Mouse (Mus musculus): ENCODE results near the gene Dcakd. TPM values are rescaled to one million over a fixed set of nuclear protein-coding genes. Genes with fewer than 3 reads are reported as not detected.

Gene Dcakd
- polyA plus RNA-seq, 1 experiment from 2014 or later = 276 TPM

DNA sequence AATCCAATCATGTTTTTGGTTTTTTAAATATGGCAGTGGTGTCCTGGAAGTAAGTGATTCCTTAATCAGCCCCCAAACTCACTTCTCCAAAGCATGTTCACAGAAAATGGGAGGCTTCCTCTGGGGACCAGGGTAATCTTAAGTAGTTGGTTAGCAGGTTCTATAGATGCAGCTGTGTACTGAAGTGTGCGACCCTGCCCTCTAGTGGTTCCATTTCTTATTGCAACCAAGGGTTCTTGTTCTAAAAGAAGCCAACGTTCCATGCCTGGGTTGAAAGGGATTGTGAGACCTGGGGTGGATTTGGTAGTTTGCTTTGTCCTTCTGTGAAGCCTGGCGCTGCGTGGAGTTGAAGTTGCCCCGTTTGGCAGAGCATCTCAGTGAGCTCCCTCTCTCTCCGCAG is 26.7 kb upstream of the Dcakd start:
- 45% methylated on average over 6 of the region's 6 CpGs for WGBS
- DNase-seq (ENCODE audit: low spot score) = peak; percentile 90
- no peak for ATAC-seq (replicated peaks; ENCODE audit: insufficient number of reproducible peaks, low FRiP score, low TSS enrichment, low read depth)
- H3K27ac ChIP-seq (replicated peaks; ENCODE audit: low read depth, low read length) = no peak overlapping the region
- H3K9me3 ChIP-seq (replicated peaks; ENCODE audit: control insufficient read depth, low read length) = no peaks in the 10 kb centered on the region
- H3K36me3 ChIP-seq (replicated peaks; ENCODE audit: control insufficient read depth, insufficient read depth, low read depth, low read length) = peaks cover 13% of the 10 kb centered on the region
- no peak overlapping the region for H3K4me3 ChIP-seq (ENCODE audit: low read depth, low read length)
- no peak overlapping the region for H3K4me2 ChIP-seq (ENCODE audit: low read depth, low read length)
- H3K4me1 ChIP-seq (ENCODE audit: control insufficient read depth, insufficient read depth, low read length) = no peaks in the 10 kb centered on the region
- H3K9ac ChIP-seq (replicated peaks; ENCODE audit: low read length) = no peak overlapping the region
- H3K27me3 ChIP-seq (ENCODE audit: control insufficient read depth, insufficient read depth, low read length) = no peaks in the 10 kb centered on the region

DNA sequence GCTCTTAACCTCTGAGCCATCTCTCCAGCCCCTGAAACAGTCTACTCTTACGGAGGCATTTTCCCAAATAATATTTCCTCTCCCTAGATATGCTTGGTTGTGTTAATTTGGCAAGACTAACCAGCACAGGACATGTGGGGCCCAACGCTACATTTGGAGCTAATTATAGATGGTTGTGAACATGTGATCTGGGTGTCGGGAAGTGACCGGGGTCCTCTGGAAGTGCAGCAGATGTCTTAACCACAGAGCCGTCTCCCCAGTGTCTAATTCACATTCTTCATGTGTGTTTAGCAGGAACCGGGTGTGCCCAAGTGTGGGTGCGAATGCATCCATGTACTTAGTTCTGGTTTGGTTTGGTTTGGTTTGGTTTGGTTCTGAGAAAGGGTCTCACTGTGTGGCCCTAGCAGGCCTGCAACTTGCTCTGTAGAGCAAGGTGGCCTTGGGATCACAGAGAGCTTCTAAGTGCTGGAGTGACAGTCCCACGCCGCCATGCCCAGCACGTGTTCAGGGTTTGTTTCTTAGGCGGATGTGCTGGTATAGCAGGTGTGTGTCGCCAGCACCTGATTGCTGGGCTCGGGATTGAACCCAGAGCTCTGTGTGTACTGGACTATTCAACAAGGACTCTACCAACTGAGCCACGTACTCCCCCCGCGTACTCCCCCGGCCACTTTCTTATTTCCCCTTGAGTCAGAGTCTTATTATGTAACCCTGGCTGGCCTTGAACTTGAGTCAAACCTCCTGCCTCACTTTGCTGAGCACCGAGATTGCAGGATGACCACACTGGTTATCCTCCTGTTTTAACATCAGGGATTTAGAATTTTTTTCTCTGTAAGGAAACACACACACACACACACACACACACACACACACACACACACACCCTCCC is 25.3 kb upstream of the Dcakd start:
- H3K9ac ChIP-seq (replicated peaks; ENCODE audit: low read length) = no peak overlapping the region
- no peaks in the 10 kb centered on the region for H3K27me3 ChIP-seq (ENCODE audit: control insufficient read depth, insufficient read depth, low read length)
- no peak for DNase-seq (ENCODE audit: low spot score)
- H3K4me2 ChIP-seq (ENCODE audit: low read depth, low read length) = no peak overlapping the region
- no peak overlapping the region for H3K4me3 ChIP-seq (ENCODE audit: low read depth, low read length)
- no peaks in the 10 kb centered on the region for H3K9me3 ChIP-seq (replicated peaks; ENCODE audit: control insufficient read depth, low read length)
- H3K36me3 ChIP-seq (replicated peaks; ENCODE audit: control insufficient read depth, insufficient read depth, low read depth, low read length) = peaks cover 13% of the 10 kb centered on the region
- H3K27ac ChIP-seq (replicated peaks; ENCODE audit: low read depth, low read length) = no peak overlapping the region
- H3K4me1 ChIP-seq (ENCODE audit: control insufficient read depth, insufficient read depth, low read length) = no peaks in the 10 kb centered on the region
- 89% methylated on average over 18 of the region's 18 CpGs for WGBS
- no peak for ATAC-seq (replicated peaks; ENCODE audit: insufficient number of reproducible peaks, low FRiP score, low TSS enrichment, low read depth)

DNA sequence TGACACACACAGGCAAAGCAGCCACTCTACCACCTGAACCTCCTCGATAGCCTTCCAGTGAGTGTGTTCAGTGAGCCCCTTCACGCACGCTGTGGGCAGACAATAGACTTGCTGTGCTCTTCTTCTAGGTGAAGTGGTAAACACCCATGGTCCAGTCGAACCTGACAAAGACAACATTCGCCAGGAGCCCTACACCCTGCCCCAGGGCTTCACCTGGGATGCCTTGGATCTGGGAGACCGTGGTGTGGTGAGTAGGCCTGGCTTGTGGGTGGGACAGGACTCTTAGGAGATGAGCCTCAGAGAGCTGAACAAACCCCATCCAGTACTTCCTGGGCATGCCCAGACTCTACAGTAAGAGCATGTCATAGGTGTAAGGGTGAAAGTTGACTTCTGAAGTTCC is 23.9 kb upstream of the Dcakd start:
- H3K27ac ChIP-seq (replicated peaks; ENCODE audit: low read depth, low read length) = no peak overlapping the region
- H3K4me1 ChIP-seq (ENCODE audit: control insufficient read depth, insufficient read depth, low read length) = no peaks in the 10 kb centered on the region
- H3K9ac ChIP-seq (replicated peaks; ENCODE audit: low read length) = no peak overlapping the region
- no peaks in the 10 kb centered on the region for H3K27me3 ChIP-seq (ENCODE audit: control insufficient read depth, insufficient read depth, low read length)
- no peak overlapping the region for H3K4me3 ChIP-seq (ENCODE audit: low read depth, low read length)
- no peak for DNase-seq (ENCODE audit: low spot score)
- 86% methylated on average over 6 of the region's 6 CpGs for WGBS
- H3K4me2 ChIP-seq (ENCODE audit: low read depth, low read length) = no peak overlapping the region
- H3K9me3 ChIP-seq (replicated peaks; ENCODE audit: control insufficient read depth, low read length) = no peaks in the 10 kb centered on the region
- ATAC-seq (replicated peaks; ENCODE audit: insufficient number of reproducible peaks, low FRiP score, low TSS enrichment, low read depth) = no peak
- peaks cover 10% of the 10 kb centered on the region for H3K36me3 ChIP-seq (replicated peaks; ENCODE audit: control insufficient read depth, insufficient read depth, low read depth, low read length)

DNA sequence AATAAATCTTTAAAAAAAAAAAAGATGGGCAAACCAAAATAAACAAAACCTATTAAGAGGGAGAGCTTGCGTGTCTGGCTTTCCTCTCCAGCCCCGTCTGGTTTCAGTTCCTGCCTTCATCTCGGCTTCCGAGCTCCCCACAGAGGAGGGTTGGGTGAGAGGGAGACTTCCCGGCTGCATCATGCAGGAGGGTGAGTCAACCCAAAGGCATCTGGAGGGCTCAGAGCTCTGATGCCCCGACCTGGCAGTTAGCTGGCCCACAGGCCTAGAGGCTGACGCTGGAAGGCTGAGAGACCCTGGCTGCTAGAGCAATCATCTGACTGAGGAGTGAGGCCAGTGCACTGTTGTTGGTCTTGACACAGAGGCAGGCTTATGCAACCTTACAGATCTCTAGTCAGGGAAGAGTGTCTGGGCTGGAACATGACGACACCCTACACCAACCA is 23.1 kb upstream of the Dcakd start:
- Histone ChIP-seq H3K27ac (replicated peaks; ENCODE audit: low read depth, low read length) (no peak overlapping the region), H3K4me3 (ENCODE audit: low read depth, low read length) (no peak overlapping the region), H3K36me3 (replicated peaks; ENCODE audit: control insufficient read depth, insufficient read depth, low read depth, low read length) (peaks cover 6% of the 10 kb centered on the region), H3K9ac (replicated peaks; ENCODE audit: low read length) (no peak overlapping the region), H3K4me1 (ENCODE audit: control insufficient read depth, insufficient read depth, low read length) (no peaks in the 10 kb centered on the region), H3K27me3 (ENCODE audit: control insufficient read depth, insufficient read depth, low read length) (no peaks in the 10 kb centered on the region), H3K9me3 (replicated peaks; ENCODE audit: control insufficient read depth, low read length) (no peaks in the 10 kb centered on the region), H3K4me2 (ENCODE audit: low read depth, low read length) (no peak overlapping the region)
- whole genome bisulfite sequencing = 67% methylated on average over 8 of the region's 8 CpGs
- no peak for ATAC-seq (replicated peaks; ENCODE audit: insufficient number of reproducible peaks, low FRiP score, low TSS enrichment, low read depth)
- DNase-seq (ENCODE audit: low spot score) = no peak

DNA sequence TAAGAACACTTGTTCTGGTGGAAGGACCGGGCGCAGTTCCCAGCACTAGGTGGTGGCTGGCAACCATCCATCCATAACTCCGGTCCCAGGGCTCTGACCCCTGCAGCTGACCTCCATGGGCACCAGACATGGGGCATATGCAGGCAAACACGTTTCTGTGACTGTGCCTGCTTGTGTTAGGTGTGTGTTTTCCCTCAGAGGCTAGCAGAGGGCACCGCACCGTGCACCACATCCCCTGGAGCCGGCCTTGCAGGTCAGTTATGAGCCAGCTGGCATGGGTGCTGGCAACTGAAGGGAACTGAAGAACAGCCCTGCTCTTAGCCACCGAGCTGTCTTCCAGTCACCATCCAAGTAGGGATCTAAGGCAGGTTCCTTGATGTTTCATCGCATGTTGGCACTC is 22.0 kb upstream of the Dcakd start:
- WGBS = 96% methylated on average over 9 of the region's 9 CpGs
- Histone ChIP-seq H3K4me2 (ENCODE audit: low read depth, low read length) (no peak overlapping the region), H3K9me3 (replicated peaks; ENCODE audit: control insufficient read depth, low read length) (no peaks in the 10 kb centered on the region), H3K36me3 (replicated peaks; ENCODE audit: control insufficient read depth, insufficient read depth, low read depth, low read length) (peaks cover 8% of the 10 kb centered on the region), H3K27me3 (ENCODE audit: control insufficient read depth, insufficient read depth, low read length) (no peaks in the 10 kb centered on the region), H3K27ac (replicated peaks; ENCODE audit: low read depth, low read length) (no peak overlapping the region), H3K4me1 (ENCODE audit: control insufficient read depth, insufficient read depth, low read length) (no peaks in the 10 kb centered on the region), H3K4me3 (ENCODE audit: low read depth, low read length) (no peak overlapping the region), H3K9ac (replicated peaks; ENCODE audit: low read length) (no peak overlapping the region)
- DNase-seq (ENCODE audit: low spot score) (no peak), ATAC-seq (replicated peaks; ENCODE audit: insufficient number of reproducible peaks, low FRiP score, low TSS enrichment, low read depth) (no peak)

DNA sequence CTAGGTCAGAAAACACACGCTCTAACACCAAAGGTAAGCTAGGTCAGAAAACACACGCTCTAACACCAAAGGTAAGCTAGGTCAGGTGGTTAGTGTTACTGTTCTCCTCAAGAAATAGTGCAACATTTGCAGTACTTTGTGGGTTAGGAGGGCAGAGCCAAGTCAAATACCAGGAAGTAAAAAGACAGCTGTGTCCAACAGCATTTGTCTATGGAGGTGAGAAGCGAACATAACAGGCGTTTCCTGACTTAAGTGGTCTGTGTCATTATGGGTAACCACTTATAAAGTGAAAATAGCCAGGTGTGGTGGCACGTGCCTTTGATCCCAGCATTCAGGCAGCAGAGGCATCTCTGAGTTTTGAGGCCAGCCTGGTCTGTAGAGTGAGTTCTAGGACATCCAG is 21.5 kb upstream of the Dcakd start:
- H3K4me2 ChIP-seq (ENCODE audit: low read depth, low read length) = no peak overlapping the region
- ATAC-seq (replicated peaks; ENCODE audit: insufficient number of reproducible peaks, low FRiP score, low TSS enrichment, low read depth) = no peak
- no peak for DNase-seq (ENCODE audit: low spot score)
- peaks cover 11% of the 10 kb centered on the region for H3K36me3 ChIP-seq (replicated peaks; ENCODE audit: control insufficient read depth, insufficient read depth, low read depth, low read length)
- 92% methylated on average over 5 of the region's 5 CpGs for WGBS
- H3K27me3 ChIP-seq (ENCODE audit: control insufficient read depth, insufficient read depth, low read length) = no peaks in the 10 kb centered on the region
- no peak overlapping the region for H3K4me3 ChIP-seq (ENCODE audit: low read depth, low read length)
- H3K27ac ChIP-seq (replicated peaks; ENCODE audit: low read depth, low read length) = no peak overlapping the region
- no peaks in the 10 kb centered on the region for H3K9me3 ChIP-seq (replicated peaks; ENCODE audit: control insufficient read depth, low read length)
- no peaks in the 10 kb centered on the region for H3K4me1 ChIP-seq (ENCODE audit: control insufficient read depth, insufficient read depth, low read length)
- no peak overlapping the region for H3K9ac ChIP-seq (replicated peaks; ENCODE audit: low read length)

DNA sequence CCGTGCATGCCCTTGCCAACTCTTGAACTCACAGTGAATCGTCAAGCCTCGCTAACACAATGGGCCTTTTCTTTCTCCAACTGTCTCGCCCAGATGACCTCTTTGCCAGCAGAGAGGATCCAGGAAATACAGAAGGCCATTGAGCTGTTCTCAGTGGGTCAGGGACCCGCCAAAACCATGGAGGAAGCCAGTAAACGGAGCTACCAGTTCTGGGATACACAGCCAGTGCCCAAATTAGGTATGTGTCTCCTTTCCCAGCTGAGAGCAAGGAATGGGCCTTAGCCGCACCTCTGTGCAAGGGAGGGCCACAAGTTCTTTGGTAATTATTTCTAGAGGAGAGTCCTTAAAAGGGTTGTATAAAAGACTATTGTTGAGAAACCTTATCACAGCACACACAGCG is 18.2 kb upstream of the Dcakd start:
- H3K36me3 ChIP-seq (replicated peaks; ENCODE audit: control insufficient read depth, insufficient read depth, low read depth, low read length) = peaks cover 16% of the 10 kb centered on the region
- no peak overlapping the region for H3K9ac ChIP-seq (replicated peaks; ENCODE audit: low read length)

DNA sequence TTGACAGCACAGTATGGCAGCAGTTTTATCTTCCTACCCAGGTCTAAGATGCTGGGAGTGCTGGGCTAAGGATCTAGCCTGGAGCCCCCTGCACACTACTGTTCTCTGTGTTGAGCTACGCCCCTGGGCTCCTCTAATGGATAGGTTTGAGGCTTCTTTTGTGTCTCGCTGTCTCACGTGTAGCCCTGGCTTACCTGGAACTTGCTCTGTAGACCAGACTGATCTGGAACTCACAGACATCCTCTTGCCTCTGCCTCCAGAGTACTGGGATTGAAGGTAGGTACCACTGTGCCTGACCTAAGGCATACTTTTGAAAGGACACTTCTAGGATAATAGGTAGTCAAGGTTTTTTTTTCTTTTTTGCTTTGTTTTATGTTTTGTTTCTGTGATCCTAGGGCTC is 15.8 kb upstream of the Dcakd start:
- ATAC-seq (replicated peaks; ENCODE audit: insufficient number of reproducible peaks, low FRiP score, low TSS enrichment, low read depth) (no peak), DNase-seq (ENCODE audit: low spot score) (no peak)
- Histone ChIP-seq H3K4me2 (ENCODE audit: low read depth, low read length) (no peak overlapping the region), H3K27ac (replicated peaks; ENCODE audit: low read depth, low read length) (no peak overlapping the region), H3K27me3 (ENCODE audit: control insufficient read depth, insufficient read depth, low read length) (no peaks in the 10 kb centered on the region), H3K36me3 (replicated peaks; ENCODE audit: control insufficient read depth, insufficient read depth, low read depth, low read length) (peaks cover 16% of the 10 kb centered on the region), H3K9ac (replicated peaks; ENCODE audit: low read length) (no peak overlapping the region), H3K4me1 (ENCODE audit: control insufficient read depth, insufficient read depth, low read length) (no peaks in the 10 kb centered on the region), H3K9me3 (replicated peaks; ENCODE audit: control insufficient read depth, low read length) (no peaks in the 10 kb centered on the region), H3K4me3 (ENCODE audit: low read depth, low read length) (no peak overlapping the region)
- WGBS = 96% methylated on average over 3 of the region's 3 CpGs

More for the DNA sequence above, 18.2 kb upstream of the Dcakd start:
- no peak for DNase-seq (ENCODE audit: low spot score)
- 51% methylated on average over 8 of the region's 8 CpGs for WGBS
- Histone ChIP-seq H3K27ac (replicated peaks; ENCODE audit: low read depth, low read length) (no peak overlapping the region), H3K4me2 (ENCODE audit: low read depth, low read length) (no peak overlapping the region), H3K4me1 (ENCODE audit: control insufficient read depth, insufficient read depth, low read length) (no peaks in the 10 kb centered on the region), H3K27me3 (ENCODE audit: control insufficient read depth, insufficient read depth, low read length) (no peaks in the 10 kb centered on the region), H3K4me3 (ENCODE audit: low read depth, low read length) (no peak overlapping the region), H3K9me3 (replicated peaks; ENCODE audit: control insufficient read depth, low read length) (no peaks in the 10 kb centered on the region)
- ATAC-seq (replicated peaks; ENCODE audit: insufficient number of reproducible peaks, low FRiP score, low TSS enrichment, low read depth) = no peak

Measured in embryonic facial prominence, embryonic 11.5 days (tissue).